Mouse (Mus musculus) intestine, postnatal 0 days (tissue): ENCODE results near the gene Cask. TPM values are rescaled to one million over a fixed set of nuclear protein-coding genes. Genes with fewer than 3 reads are reported as not detected.

Experiments
- ATAC-seq: fragments of 200-750 bp; cut with Nextera tagmentation; 2 replicates; pipeline ENCODE4 v1.8.0; 2017; ENCODE audit warnings: mild to moderate bottlenecking, moderate TSS enrichment, moderate library complexity
- H3K27ac ChIP-seq: fragments of 300-500 bp; sonication (generic); 2 replicates; pipeline ENCODE4 v1.5.1; 2014; ENCODE audit warnings: mild to moderate bottlenecking, low read depth, low read length, moderate library complexity
- H3K27me3 ChIP-seq: fragments of 300-500 bp; sonication (generic); replicated peaks from 2 replicates; pipeline ENCODE4 v1.6.1; 2014; ENCODE audit warnings: low read length, mixed read lengths; ENCODE audit not compliant: control insufficient read depth, insufficient read depth
- H3K36me3 ChIP-seq: fragments of 300-500 bp; sonication (generic); 2 replicates; pipeline ENCODE4 v1.6.1; 2014; ENCODE audit warnings: mild to moderate bottlenecking, moderate library complexity; ENCODE audit not compliant: control insufficient read depth, insufficient read depth
- H3K4me1 ChIP-seq: fragments of 300-500 bp; sonication (generic); replicated peaks from 2 replicates; pipeline ENCODE4 v1.6.1; 2014; ENCODE audit warnings: antibody characterized with exemption, low read length, mixed read lengths; ENCODE audit not compliant: control insufficient read depth, insufficient read depth
- H3K4me2 ChIP-seq: fragments of 300-500 bp; sonication (generic); replicated peaks from 2 replicates; pipeline ENCODE4 v1.6.1; 2014; ENCODE audit warnings: low read depth, mild to moderate bottlenecking, moderate library complexity
- H3K4me3 ChIP-seq: fragments of 300-500 bp; sonication (generic); 2 replicates; pipeline ENCODE4 v1.5.1; 2014; ENCODE audit warnings: low read depth, low read length
- H3K9ac ChIP-seq: fragments of 300-500 bp; sonication (generic); 2 replicates; pipeline ENCODE4 v1.6.1; 2014; ENCODE audit warnings: mild to moderate bottlenecking, low read depth, low read length
- H3K9me3 ChIP-seq: fragments of 300-500 bp; sonication (generic); 2 replicates; pipeline ENCODE4 v1.6.1; 2016; ENCODE audit warnings: mixed run types; ENCODE audit not compliant: control insufficient read depth
- CTCF ChIP-seq: sonication (generic); IDR thresholded peaks from 2 replicates; pipeline ENCODE4 v1.5.1; 2016; ENCODE audit warnings: low read depth, mild to moderate bottlenecking, control low read depth, antibody characterized with exemption, moderate library complexity
- WGBS: fragments of 180-500 bp; shearing (Covaris S2); extraction: QIAGEN DNeasy Blood & Tissue Kit; methylation state at CpG from one replicate; pipeline ENCODE4 v1.1.7; 2014; 5-methylcytosine and 5-hydroxymethylcytosine counted together
- polyA plus RNA-seq: library from polyadenylated mRNA; unstranded; fragments of >200 nt; fragmentation: Nextera tagmentation; extraction: Ambion mirVana; gene quantifications from 2 replicates; pipeline ENCODE4 v1.2.1, GENCODE M21; 2015

Cask gene
- polyA plus RNA-seq, 1 experiment from 2014 or later: 9.0 TPM

GRCm38 (mm10) chrX:13668867-13669266, 182.3 kb downstream of the Cask start:
- Histone ChIP-seq H3K27ac (no peak overlapping the region), H3K27me3 (no peaks in the 10 kb centered on the region), H3K9ac (no peak overlapping the region), H3K4me1 (no peaks in the 10 kb centered on the region), H3K36me3 (no peaks in the 10 kb centered on the region), H3K4me3 (no peak overlapping the region), H3K9me3 (no peaks in the 10 kb centered on the region), H3K4me2 (no peak overlapping the region)
- no peak for TF ChIP-seq CTCF
- 76% methylated on average over 5 of the region's 5 CpGs for WGBS
- ATAC-seq: no peak

GRCm38 (mm10) chrX:13661063-13661462, 190.1 kb downstream of the Cask start, which contains the start of gene Gpr82:
Gene Gpr82 (plus strand): TSS chrX:13661363.
- no peak for ATAC-seq
- no peak for TF ChIP-seq CTCF
- Histone ChIP-seq H3K4me2 (no peak within 1 kb of the TSS), H3K9me3 (no peaks in the 10 kb centered on the region), H3K27ac (no peak within 1 kb of the TSS), H3K27me3 (no peaks in the 10 kb centered on the region), H3K36me3 (no peaks in the 10 kb centered on the region), H3K4me1 (no peaks in the 10 kb centered on the region), H3K4me3 (no peak within 1 kb of the TSS), H3K9ac (no peak within 1 kb of the TSS)
- WGBS: 89% methylated on average over 5 of the region's 5 CpGs

GRCm38 (mm10) chrX:13659201-13659890, 191.8 kb downstream of the Cask start:
- no peak overlapping the region for H3K4me3 ChIP-seq
- H3K9ac ChIP-seq: no peak overlapping the region
- WGBS: 76% methylated on average over 4 of the region's 4 CpGs
- no peaks in the 10 kb centered on the region for H3K9me3 ChIP-seq
- TF ChIP-seq CTCF: no peak
- no peaks in the 10 kb centered on the region for H3K4me1 ChIP-seq
- no peak overlapping the region for H3K27ac ChIP-seq
- ATAC-seq: no peak
- no peaks in the 10 kb centered on the region for H3K36me3 ChIP-seq
- H3K27me3 ChIP-seq: no peaks in the 10 kb centered on the region
- H3K4me2 ChIP-seq: no peak overlapping the region

- Histone ChIP-seq H3K4me3 (no peak overlapping the region), H3K4me2 (no peak overlapping the region), H3K27me3 (no peaks in the 10 kb centered on the region), H3K9ac (no peak overlapping the region), H3K36me3 (no peaks in the 10 kb centered on the region), H3K9me3 (no peaks in the 10 kb centered on the region), H3K4me1 (no peaks in the 10 kb centered on the region), H3K27ac (no peak overlapping the region)
- ATAC-seq: no peak
- WGBS: 79% methylated on average over 3 of the region's 3 CpGs
- no peak for TF ChIP-seq CTCF
Measured at GRCm38 (mm10) chrX:13658616-13659140, 192.5 kb downstream of the Cask start.

GRCm38 (mm10) chrX:13656721-13657120, 194.4 kb downstream of the Cask start:
- WGBS: 6% methylated on average over 1 of the region's 1 CpGs

GRCm38 (mm10) chrX:13655906-13656305, 195.3 kb downstream of the Cask start:
- H3K27ac ChIP-seq: no peak overlapping the region
- H3K4me3 ChIP-seq: no peak overlapping the region
- H3K4me2 ChIP-seq: no peak overlapping the region
- TF ChIP-seq CTCF: no peak
- 76% methylated on average over 6 of the region's 6 CpGs for WGBS
- H3K4me1 ChIP-seq: no peaks in the 10 kb centered on the region
- H3K36me3 ChIP-seq: no peaks in the 10 kb centered on the region
- no peaks in the 10 kb centered on the region for H3K27me3 ChIP-seq
- no peaks in the 10 kb centered on the region for H3K9me3 ChIP-seq
- no peak overlapping the region for H3K9ac ChIP-seq
- no peak for ATAC-seq

More at GRCm38 (mm10) chrX:13656721-13657120, 194.4 kb downstream of the Cask start:
- Histone ChIP-seq H3K4me1 (no peaks in the 10 kb centered on the region), H3K4me3 (no peak overlapping the region), H3K9me3 (no peaks in the 10 kb centered on the region), H3K4me2 (no peak overlapping the region), H3K9ac (no peak overlapping the region), H3K36me3 (no peaks in the 10 kb centered on the region), H3K27me3 (no peaks in the 10 kb centered on the region), H3K27ac (no peak overlapping the region)
- ATAC-seq: no peak
- peak; percentile 71 for TF ChIP-seq CTCF
